Mouse (Mus musculus): ENCODE measurements around the gene Katnal1.

GRCm38 (mm10) chr5:148908191-148909056 is 20.7 kb downstream of the Katnal1 start:
- TF ChIP-seq POLR2A (IDR thresholded peaks at IDR 0.05; ENCODE audit: control insufficient read depth in 1 of 2, insufficient read depth in 1 of 2, low read depth in 1 of 2, low read length in 2 of 2, poor library complexity in 1 of 2) (no peak), RCOR1 (IDR thresholded peaks at IDR 0.05; ENCODE audit: low read depth, low read length) (peak; percentile 43)
